8 mouse cellular contexts compared by ENCODE assay signal in genomic region chr12:98900881-98901801, GRCm38 (mm10). TPM values are rescaled to one million over a fixed set of nuclear protein-coding genes. Genes with fewer than 3 reads are reported as not detected.
A peak's percentile ranks its signal among the peaks of the same experiment; 100 is the strongest.
DNase-seq lines count a peak whose midpoint lies in the region; ATAC-seq and TF ChIP-seq lines count a peak whose summit lies in the region.

TSS of gene Eml5 (minus strand) at chr12:98901484.

- no peaks in the 10 kb centered on the region; the same call in 1 of the 2 replicates for H3K4me1 ChIP-seq in cortical plate, adult 2 months (ENCODE audit: control insufficient read depth, insufficient read depth, low read length)

- TF ChIP-seq POLR2A in cortical plate, adult 2 months (IDR thresholded peaks at IDR 0.05; ENCODE audit: extremely low read depth, insufficient read depth, low read length) = peak; percentile 43; the same call in 1 of the 2 replicates

- no peak for TF ChIP-seq CTCF in cortical plate, adult 2 months (IDR thresholded peaks at IDR 0.05; ENCODE audit: extremely low read depth, insufficient read depth, low read length)

- peak within 1 kb of the TSS; percentile 73 for H3K4me3 ChIP-seq in cortical plate, adult 2 months (ENCODE audit: insufficient read depth, low read length)

- ATAC-seq in inflammation-experienced regulatory T-cells, adult 6 months = peak; percentile 76
- peak; percentile 88 for ATAC-seq in megakaryocyte-erythroid progenitor cell, adult 5-6 weeks (replicated peaks; ENCODE audit: low FRiP score, low TSS enrichment, poor library complexity, severe bottlenecking)

- intact Hi-C loops in left cerebral cortex, postnatal 14 days (cut with DNase I) = no loop called here

- peak within 1 kb of the TSS; percentile 80 for H3K27ac ChIP-seq in cortical plate, adult 2 months (ENCODE audit: insufficient read depth, low read length)

- peak; percentile 84 to 94 for DNase-seq in adrenal gland, adult (ENCODE audit: inconsistent age in 2 of 2, low spot score in 1 of 2)
- DNase-seq in gastrocnemius, postnatal 10 days = peak; percentile 78
- peak; percentile 73 to 78 for DNase-seq in left cerebral cortex, postnatal 14 days (ENCODE audit: low spot score in 2 of 2)
- DNase-seq in right cerebral cortex, postnatal 25 days = peak; percentile 84
- peak; percentile 60 to 71 for DNase-seq in urinary bladder, postnatal 4 days (ENCODE audit: low spot score in 2 of 2)

RNA-seq across cellular contexts. Expression of gene Eml5, which starts in this region (rescaled TPM):
- 84.6 and 98.0 TPM in 2 replicates for polyA plus RNA-seq in cortical plate, adult 2 months (2012; rRNA removed)
- total RNA-seq in gastrocnemius, postnatal 10 days (2021) = 1 to 10 TPM; 2.2 to 3.4 TPM
- polyA plus RNA-seq in inflammation-experienced regulatory T-cells, adult 6 months (2017; shearing (Covaris generic)) = 10 to 100 TPM in 2 of 3 experiments, 1 to 10 TPM in 1; 3.8 to 21.7 (median 15.9) TPM
- total RNA-seq in left cerebral cortex, postnatal 14 days (2021) = 10 to 100 TPM; 58.2 to 59.7 TPM
- 4.8 and 10.7 TPM in 2 replicates for total RNA-seq in megakaryocyte-erythroid progenitor cell, adult 5-6 weeks (2014; fragmentation: Nextera tagmentation)
- 3.1 and 18.0 TPM in 2 replicates for total RNA-seq in megakaryocyte-erythroid progenitor cell, adult 5-6 weeks (2017)

Comparison
In these comparisons a context has a peak if more than half of its experiments do, and no peak if none do; other contexts are left out.
1. Peak in every context shown above with its lines: DNase-seq, ATAC-seq, H3K4me3 ChIP-seq and H3K27ac ChIP-seq.